Mouse (Mus musculus) hindbrain, embryonic 12.5 days (tissue): ENCODE data around the gene Bcl6b. TPM values are rescaled to one million over a fixed set of nuclear protein-coding genes. Genes with fewer than 3 reads are reported as not detected.

ENCODE experiments used
- ATAC-seq: fragments of 200-750 bp; cut with Nextera tagmentation; 2 replicates; pipeline ENCODE4 v1.8.0; 2017; ENCODE audit warnings: moderate TSS enrichment; ENCODE audit not compliant: low FRiP score
- H3K27ac ChIP-seq: fragments of 300-500 bp; sonication (generic); 2 replicates; pipeline ENCODE4 v1.5.1; 2016; ENCODE audit warnings: mild to moderate bottlenecking
- H3K27me3 ChIP-seq: fragments of 300-500 bp; sonication (generic); 2 replicates; pipeline ENCODE4 v1.6.1; 2016; ENCODE audit warnings: mild to moderate bottlenecking
- H3K36me3 ChIP-seq: fragments of 300-500 bp; sonication (generic); 2 replicates; pipeline ENCODE4 v1.6.1; 2016; ENCODE audit warnings: mild to moderate bottlenecking
- H3K4me1 ChIP-seq: fragments of 300-500 bp; sonication (generic); 2 replicates; pipeline ENCODE4 v1.6.1; 2016
- H3K4me2 ChIP-seq: fragments of 300-500 bp; sonication (generic); replicated peaks from 2 replicates; pipeline ENCODE4 v1.6.1; 2016; ENCODE audit warnings: mild to moderate bottlenecking
- H3K4me3 ChIP-seq: fragments of 300-500 bp; sonication (generic); 2 replicates; pipeline ENCODE4 v1.5.1; 2016; ENCODE audit warnings: mild to moderate bottlenecking
- H3K9ac ChIP-seq: fragments of 300-500 bp; sonication (generic); 2 replicates; pipeline ENCODE4 v1.6.1; 2016; ENCODE audit warnings: mild to moderate bottlenecking, moderate library complexity
- H3K9me3 ChIP-seq: fragments of 300-500 bp; sonication (generic); replicated peaks from 2 replicates; pipeline ENCODE4 v1.6.1; 2016; ENCODE audit warnings: mild to moderate bottlenecking
- WGBS: fragments of 180-500 bp; shearing (Covaris S2); methylation state at CpG from one replicate; pipeline ENCODE4 v1.1.7; 2016; 5-methylcytosine and 5-hydroxymethylcytosine counted together
- polyA plus RNA-seq: library from polyadenylated mRNA; unstranded; fragments of >200 nt; fragmentation: Nextera tagmentation; extraction: Ambion mirVana; gene quantifications from 2 replicates; pipeline ENCODE4 v1.2.1, GENCODE M21; 2016

Bcl6b gene
- polyA plus RNA-seq, 1 experiment from 2014 or later: 5.4 TPM

GRCm38 (mm10) chr11:70207283-70207682 lies 22.3 kb downstream of the Bcl6b start:
- no peak overlapping the region for H3K4me2 ChIP-seq
- no peak overlapping the region for H3K9ac ChIP-seq
- H3K36me3 ChIP-seq: no peaks in the 10 kb centered on the region
- H3K27me3 ChIP-seq: peaks cover 11% of the 10 kb centered on the region
- H3K4me3 ChIP-seq: no peak overlapping the region
- WGBS: 84% methylated on average over 7 of the region's 7 CpGs
- no peaks in the 10 kb centered on the region for H3K9me3 ChIP-seq
- no peaks in the 10 kb centered on the region for H3K4me1 ChIP-seq
- ATAC-seq: no peak
- no peak overlapping the region for H3K27ac ChIP-seq

GRCm38 (mm10) chr11:70206801-70207200 lies 22.8 kb downstream of the Bcl6b start:
- 83% methylated on average over 2 of the region's 2 CpGs for WGBS
- H3K27me3 ChIP-seq: peaks cover 6% of the 10 kb centered on the region; the same call in 1 of the 2 replicates
- no peak overlapping the region for H3K4me3 ChIP-seq
- H3K36me3 ChIP-seq: no peaks in the 10 kb centered on the region
- no peak overlapping the region for H3K27ac ChIP-seq
- H3K9ac ChIP-seq: no peak overlapping the region
- H3K9me3 ChIP-seq: no peaks in the 10 kb centered on the region
- H3K4me2 ChIP-seq: no peak overlapping the region
- no peaks in the 10 kb centered on the region for H3K4me1 ChIP-seq
- no peak for ATAC-seq

- Histone ChIP-seq H3K9ac (no peak overlapping the region), H3K4me3 (no peak overlapping the region), H3K36me3 (no peaks in the 10 kb centered on the region), H3K4me1 (no peaks in the 10 kb centered on the region; the same call in 1 of the 2 replicates), H3K27me3 (no peaks in the 10 kb centered on the region), H3K4me2 (no peak overlapping the region), H3K27ac (no peak overlapping the region), H3K9me3 (no peaks in the 10 kb centered on the region)
- ATAC-seq: no peak
- 39% methylated on average over 5 of the region's 5 CpGs for WGBS
Measured at GRCm38 (mm10) chr11:70201691-70202090, 27.9 kb downstream of the Bcl6b start.

- Histone ChIP-seq H3K9me3 (no peaks in the 10 kb centered on the region), H3K27me3 (no peaks in the 10 kb centered on the region), H3K4me1 (no peaks in the 10 kb centered on the region; the same call in 1 of the 2 replicates), H3K27ac (no peak overlapping the region), H3K4me3 (no peak overlapping the region), H3K9ac (no peak overlapping the region), H3K4me2 (no peak overlapping the region), H3K36me3 (no peaks in the 10 kb centered on the region)
- ATAC-seq: no peak
- 92% methylated on average over 5 of the region's 5 CpGs for WGBS
Measured at GRCm38 (mm10) chr11:70200036-70200608, 29.5 kb downstream of the Bcl6b start.

- no peaks in the 10 kb centered on the region for H3K27me3 ChIP-seq
- no peaks in the 10 kb centered on the region for H3K36me3 ChIP-seq
- H3K4me3 ChIP-seq: no peak overlapping the region
- no peak for ATAC-seq
- 79% methylated on average over 8 of the region's 8 CpGs for WGBS
- no peaks in the 10 kb centered on the region for H3K9me3 ChIP-seq
- no peak overlapping the region for H3K27ac ChIP-seq
- H3K4me1 ChIP-seq: no peaks in the 10 kb centered on the region; the same call in 1 of the 2 replicates
- H3K9ac ChIP-seq: no peak overlapping the region
- no peak overlapping the region for H3K4me2 ChIP-seq
Measured at GRCm38 (mm10) chr11:70199107-70199506, 30.5 kb downstream of the Bcl6b start.

GRCm38 (mm10) chr11:70198332-70198731 lies 31.3 kb downstream of the Bcl6b start:
- H3K4me3 ChIP-seq: no peak overlapping the region
- no peaks in the 10 kb centered on the region for H3K27me3 ChIP-seq
- no peak overlapping the region for H3K27ac ChIP-seq
- no peak for ATAC-seq
- no peak overlapping the region for H3K4me2 ChIP-seq
- H3K36me3 ChIP-seq: no peaks in the 10 kb centered on the region
- 92% methylated on average over 3 of the region's 3 CpGs for WGBS
- H3K9ac ChIP-seq: no peak overlapping the region
- H3K4me1 ChIP-seq: no peaks in the 10 kb centered on the region; the same call in none of the 2 replicates
- H3K9me3 ChIP-seq: no peaks in the 10 kb centered on the region

- H3K27me3 ChIP-seq: no peaks in the 10 kb centered on the region
- H3K4me2 ChIP-seq: no peak overlapping the region
- no peak overlapping the region for H3K4me3 ChIP-seq
- no peaks in the 10 kb centered on the region for H3K9me3 ChIP-seq
- no peak for ATAC-seq
- no peaks in the 10 kb centered on the region for H3K36me3 ChIP-seq
- 54% methylated on average over 11 of the region's 11 CpGs for WGBS
- H3K27ac ChIP-seq: no peak overlapping the region
- H3K9ac ChIP-seq: no peak overlapping the region
- no peaks in the 10 kb centered on the region; the same call in 1 of the 2 replicates for H3K4me1 ChIP-seq
Measured at GRCm38 (mm10) chr11:70193354-70194285, 36.0 kb downstream of the Bcl6b start.

- H3K4me1 ChIP-seq: no peaks in the 10 kb centered on the region; the same call in 1 of the 2 replicates
- H3K9ac ChIP-seq: no peak overlapping the region
- no peak overlapping the region for H3K27ac ChIP-seq
- no peak overlapping the region for H3K4me2 ChIP-seq
- no peaks in the 10 kb centered on the region for H3K9me3 ChIP-seq
- no peaks in the 10 kb centered on the region for H3K36me3 ChIP-seq
- ATAC-seq: no peak
- 85% methylated on average over 4 of the region's 4 CpGs for WGBS
- no peak overlapping the region for H3K4me3 ChIP-seq
- H3K27me3 ChIP-seq: no peaks in the 10 kb centered on the region
Measured at GRCm38 (mm10) chr11:70192157-70192556, 37.4 kb downstream of the Bcl6b start.

GRCm38 (mm10) chr11:70191188-70191587 lies 38.4 kb downstream of the Bcl6b start:
- no peak for ATAC-seq
- 81% methylated on average over 6 of the region's 6 CpGs for WGBS
- H3K9me3 ChIP-seq: no peaks in the 10 kb centered on the region
- no peak overlapping the region for H3K9ac ChIP-seq
- no peaks in the 10 kb centered on the region for H3K36me3 ChIP-seq
- H3K4me1 ChIP-seq: no peaks in the 10 kb centered on the region; the same call in 1 of the 2 replicates
- no peaks in the 10 kb centered on the region for H3K27me3 ChIP-seq
- no peak overlapping the region for H3K4me2 ChIP-seq
- H3K4me3 ChIP-seq: no peak overlapping the region
- no peak overlapping the region for H3K27ac ChIP-seq

- H3K9me3 ChIP-seq: no peaks in the 10 kb centered on the region
- ATAC-seq: no peak
- no peak overlapping the region for H3K27ac ChIP-seq
- H3K27me3 ChIP-seq: no peaks in the 10 kb centered on the region
- no peak overlapping the region for H3K4me3 ChIP-seq
- 80% methylated on average over 28 of the region's 28 CpGs for WGBS
- no peaks in the 10 kb centered on the region for H3K36me3 ChIP-seq
- no peak overlapping the region for H3K4me2 ChIP-seq
- no peaks in the 10 kb centered on the region; the same call in 1 of the 2 replicates for H3K4me1 ChIP-seq
- H3K9ac ChIP-seq: no peak overlapping the region
Measured at GRCm38 (mm10) chr11:70189319-70190134, 40.1 kb downstream of the Bcl6b start.

- no peak overlapping the region for H3K4me3 ChIP-seq
- H3K9me3 ChIP-seq: no peaks in the 10 kb centered on the region
- WGBS: 78% methylated on average over 7 of the region's 7 CpGs
- no peaks in the 10 kb centered on the region for H3K36me3 ChIP-seq
- H3K9ac ChIP-seq: no peak overlapping the region
- H3K27me3 ChIP-seq: no peaks in the 10 kb centered on the region
- ATAC-seq: no peak
- H3K27ac ChIP-seq: no peak overlapping the region
- H3K4me2 ChIP-seq: no peak overlapping the region
- H3K4me1 ChIP-seq: no peaks in the 10 kb centered on the region
Measured at GRCm38 (mm10) chr11:70185120-70185519, 44.5 kb downstream of the Bcl6b start.

- no peak overlapping the region for H3K4me2 ChIP-seq
- ATAC-seq: no peak
- no peaks in the 10 kb centered on the region; the same call in 1 of the 2 replicates for H3K9me3 ChIP-seq
- WGBS: 85% methylated on average over 4 of the region's 4 CpGs
- H3K9ac ChIP-seq: no peak overlapping the region
- no peaks in the 10 kb centered on the region for H3K4me1 ChIP-seq
- no peaks in the 10 kb centered on the region for H3K27me3 ChIP-seq
- H3K4me3 ChIP-seq: no peak overlapping the region
- no peak overlapping the region for H3K27ac ChIP-seq
- H3K36me3 ChIP-seq: no peaks in the 10 kb centered on the region
Measured at GRCm38 (mm10) chr11:70180496-70180895, 49.1 kb downstream of the Bcl6b start.
